Mouse (Mus musculus): ENCODE results near the gene Mipol1.

GRCm38 (mm10) chr12:57233386-57233785 is 3.2 kb downstream of the Mipol1 start:
- TF ChIP-seq POLR2A (IDR thresholded peaks at IDR 0.05; ENCODE audit: insufficient read depth, low read depth, low read length), result no peak
- TF ChIP-seq CTCF (IDR thresholded peaks at IDR 0.05; ENCODE audit: insufficient read depth, low read depth, low read length), result no peak

Measured in olfactory bulb, adult 2 months (tissue).